Mouse (Mus musculus) ES-Bruce4 (cell line): Measurements from ENCODE around the gene Togaram2.

Experiments used
- CTCF ChIP-seq: IDR thresholded peaks from one replicate; pipeline ENCODE4 v1.8.1; 2011; ENCODE audit warnings: low read depth, low read length
- POLR2A ChIP-seq: IDR thresholded peaks from one replicate; pipeline ENCODE4 v1.8.1; 2011; ENCODE audit warnings: low read length; ENCODE audit not compliant: insufficient read depth

- TF ChIP-seq CTCF (peak; percentile 60), POLR2A (no peak)
Measured at GRCm38 (mm10) chr17:71671840-71672546, 1.1 kb upstream of the Togaram2 start.
